Mouse (Mus musculus): Measurements from ENCODE around the gene A430078G23Rik.
"Not testable (repeated sequence)": the region's sequence is repeated elsewhere in the genome, so short reads cannot be mapped to it uniquely, and the experiment has no call there.

Gene A430078G23Rik

DNA sequence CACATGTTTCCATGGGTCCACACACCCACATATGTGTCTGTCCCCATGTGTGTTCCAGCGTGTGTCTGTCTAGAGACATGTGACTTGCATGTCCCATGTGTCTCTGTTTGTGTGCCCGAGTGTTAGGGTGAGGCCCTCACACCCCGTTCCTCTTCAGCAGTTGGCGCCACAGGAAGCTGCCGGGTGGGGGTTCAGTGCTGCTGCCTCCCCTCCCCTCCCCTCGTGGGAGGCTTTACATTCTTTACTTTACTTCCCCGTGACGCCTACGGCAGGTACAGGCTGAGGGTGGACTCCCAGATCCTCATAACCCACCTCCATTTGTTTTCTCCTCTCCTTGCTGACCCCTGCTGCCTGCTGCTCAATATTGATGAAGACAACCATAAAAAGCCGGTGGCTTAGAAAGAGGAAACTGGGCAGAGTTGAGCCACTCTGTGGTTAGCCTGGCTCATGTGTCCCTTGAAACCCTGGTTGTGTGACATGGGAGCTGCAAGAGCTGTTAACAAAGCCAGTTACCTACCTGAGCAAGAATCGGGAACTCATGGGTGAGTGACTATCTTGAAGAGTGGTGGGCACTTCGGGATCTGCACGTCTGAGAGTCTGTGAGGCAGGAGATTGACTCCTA, at the start of gene A430078G23Rik:
A430078G23Rik (plus strand) TSS at position 227 of the 622 bp plus-strand sequence.
- DNase-seq (ENCODE audit: low spot score in 2 of 2) = peak; percentile 87 to 92

- peak in 1 of 2 experiments; percentile 27 for DNase-seq (ENCODE audit: low spot score in 2 of 2)
Observed at GRCm38 (mm10) chr8:3308205-3308800, 44.9 kb upstream of the A430078G23Rik start.

DNA sequence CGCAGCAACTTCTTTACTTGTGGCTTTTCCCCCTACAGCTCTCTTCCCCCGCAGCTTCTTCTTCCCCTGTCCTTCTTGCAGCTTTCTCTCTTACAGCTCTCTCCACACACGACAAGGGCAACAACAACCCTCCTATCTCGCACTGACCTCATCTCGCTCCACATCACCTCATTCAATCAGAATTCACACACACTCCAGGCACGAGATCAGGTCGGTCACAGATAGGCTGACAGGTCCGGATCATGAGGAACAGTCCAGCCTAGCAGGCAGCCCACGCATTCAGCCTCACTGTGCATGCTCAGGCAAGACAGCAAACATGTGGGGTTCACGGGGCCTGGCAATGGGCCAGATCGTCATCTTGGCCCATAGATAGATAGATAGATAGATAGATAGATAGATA, 43.6 kb upstream of the A430078G23Rik start:
- no peak for DNase-seq (ENCODE audit: low spot score in 2 of 2)

DNA sequence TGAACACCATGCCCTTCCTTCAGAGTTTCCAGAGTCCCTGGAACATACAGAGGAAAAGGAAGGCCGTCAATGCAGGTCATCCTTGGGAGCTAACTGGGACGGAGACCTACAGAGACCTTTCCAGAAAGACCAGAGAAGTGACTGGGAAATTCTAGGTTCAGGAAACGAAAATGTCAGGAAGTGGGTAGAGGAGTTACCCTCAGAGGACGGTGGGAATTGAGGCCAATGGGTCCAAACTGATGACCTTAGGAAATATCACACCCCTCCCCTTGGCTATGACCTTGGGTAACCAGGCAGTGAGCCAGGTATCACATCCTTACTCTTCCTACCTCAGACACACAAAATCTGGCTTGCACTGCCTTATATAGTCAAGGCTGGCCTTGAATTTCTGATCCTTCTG, 41.7 kb upstream of the A430078G23Rik start:
- DNase-seq (ENCODE audit: low spot score in 2 of 2) = no peak

- DNase-seq (ENCODE audit: low spot score in 2 of 2) = not testable (repeated sequence)
Observed at GRCm38 (mm10) chr8:3313417-3313816, 39.8 kb upstream of the A430078G23Rik start.

GRCm38 (mm10) chr8:3313843-3314242, 39.4 kb upstream of the A430078G23Rik start:
- DNase-seq (ENCODE audit: low spot score in 2 of 2) = no peak

GRCm38 (mm10) chr8:3314345-3314744, 38.9 kb upstream of the A430078G23Rik start:
- DNase-seq (ENCODE audit: low spot score in 2 of 2) = no peak

DNA sequence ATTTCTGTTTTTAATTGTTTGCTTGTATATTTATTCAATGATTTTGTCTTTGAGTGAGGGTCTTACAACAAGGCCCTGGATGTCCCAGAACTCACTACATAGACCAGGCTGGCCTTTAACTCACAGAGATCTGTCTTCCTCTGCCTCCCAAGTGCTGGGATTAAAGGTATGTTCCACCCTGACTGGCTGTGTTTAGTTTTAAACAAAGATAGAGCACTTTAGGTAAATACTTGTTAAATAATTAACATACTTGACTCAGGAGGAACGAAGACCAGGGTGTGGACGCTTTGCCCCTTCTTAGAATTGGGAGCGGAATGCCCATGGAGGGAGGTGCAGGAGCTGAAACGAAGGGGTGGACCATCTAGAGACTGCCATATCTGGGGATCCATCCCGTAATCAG, 36.6 kb upstream of the A430078G23Rik start:
- DNase-seq (ENCODE audit: low spot score in 2 of 2) = no peak

GRCm38 (mm10) chr8:3319267-3319666, 33.9 kb upstream of the A430078G23Rik start:
- not testable (repeated sequence) for DNase-seq (ENCODE audit: low spot score in 2 of 2)

DNA sequence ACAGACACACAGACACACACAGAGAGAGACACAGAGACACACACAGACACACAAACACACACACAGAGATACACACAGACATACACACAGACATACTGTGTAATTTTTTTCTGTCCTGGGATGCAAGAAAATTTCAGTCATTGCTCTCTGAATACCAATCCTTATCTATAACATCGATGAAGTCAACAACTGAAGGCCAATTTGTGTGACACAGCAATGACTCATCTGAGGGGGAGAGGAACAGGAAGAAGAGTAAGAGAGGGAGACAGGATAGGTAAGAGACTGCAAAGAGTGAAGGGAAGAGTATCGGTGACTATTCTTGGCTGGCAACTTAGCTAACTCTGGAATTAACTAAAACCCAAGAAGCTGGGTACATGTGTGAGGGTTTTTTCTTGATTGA, 29.0 kb upstream of the A430078G23Rik start:
- no peak for DNase-seq (ENCODE audit: low spot score in 2 of 2)

DNA sequence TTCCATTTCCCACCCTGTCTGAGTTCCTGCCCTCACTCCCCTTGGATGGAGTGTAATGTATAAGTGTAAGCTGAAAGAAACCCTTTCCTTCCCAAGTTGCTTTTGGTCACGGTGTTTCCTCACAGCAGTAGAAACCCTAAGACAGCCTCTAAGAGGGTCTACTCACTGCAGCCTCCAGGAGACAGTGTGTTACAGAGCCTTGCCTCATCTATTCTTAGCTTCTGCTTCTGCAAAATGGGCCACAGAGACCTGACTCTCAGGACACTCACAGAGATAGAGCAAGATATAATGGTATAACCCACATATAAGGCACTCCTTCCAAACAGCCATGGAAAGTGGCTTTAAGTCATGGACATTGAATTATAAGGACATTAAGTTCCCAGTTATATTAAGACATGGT, 26.2 kb upstream of the A430078G23Rik start:
- no peak for DNase-seq (ENCODE audit: low spot score in 2 of 2)

DNA sequence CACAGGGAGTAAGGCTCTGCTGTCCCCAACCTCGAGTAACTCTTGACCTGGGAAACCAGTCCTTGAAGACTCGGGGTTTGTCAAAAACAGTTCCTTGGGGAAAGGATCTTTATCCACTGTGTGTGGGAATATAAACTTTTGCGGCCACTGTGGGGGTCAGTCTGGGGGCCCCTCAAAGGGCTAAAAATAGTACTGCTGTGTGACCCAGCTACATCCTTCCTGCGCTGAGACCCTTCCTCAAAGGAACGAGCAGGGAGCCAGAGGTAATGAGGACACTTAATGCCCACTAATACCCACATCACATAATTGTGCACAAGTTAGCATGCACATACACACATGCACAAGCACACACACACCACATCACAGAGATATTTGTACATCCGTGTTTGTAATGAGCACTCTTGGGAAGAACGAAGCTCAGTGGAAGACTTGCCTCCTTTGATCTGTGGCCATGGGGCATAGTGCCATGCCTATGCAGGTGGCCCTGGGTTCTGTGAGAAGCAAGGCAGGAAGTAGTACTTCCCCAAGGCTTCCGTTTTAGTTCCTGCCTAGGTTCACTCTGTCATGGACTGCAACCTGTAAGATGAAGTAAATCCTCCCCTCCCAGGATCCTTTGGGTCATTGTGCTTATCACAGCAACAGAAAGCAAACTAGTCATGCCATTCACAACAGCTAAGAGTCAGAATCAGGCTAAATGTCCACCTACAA, 25.5 kb upstream of the A430078G23Rik start:
- peak; percentile 64 for DNase-seq (ENCODE audit: low spot score in 2 of 2)

GRCm38 (mm10) chr8:3330662-3331061, 22.6 kb upstream of the A430078G23Rik start:
- DNase-seq (ENCODE audit: low spot score in 2 of 2) = peak; percentile 13 to 38

- no peak for DNase-seq (ENCODE audit: low spot score in 2 of 2)
Observed at GRCm38 (mm10) chr8:3331692-3332091, 21.5 kb upstream of the A430078G23Rik start.

DNA sequence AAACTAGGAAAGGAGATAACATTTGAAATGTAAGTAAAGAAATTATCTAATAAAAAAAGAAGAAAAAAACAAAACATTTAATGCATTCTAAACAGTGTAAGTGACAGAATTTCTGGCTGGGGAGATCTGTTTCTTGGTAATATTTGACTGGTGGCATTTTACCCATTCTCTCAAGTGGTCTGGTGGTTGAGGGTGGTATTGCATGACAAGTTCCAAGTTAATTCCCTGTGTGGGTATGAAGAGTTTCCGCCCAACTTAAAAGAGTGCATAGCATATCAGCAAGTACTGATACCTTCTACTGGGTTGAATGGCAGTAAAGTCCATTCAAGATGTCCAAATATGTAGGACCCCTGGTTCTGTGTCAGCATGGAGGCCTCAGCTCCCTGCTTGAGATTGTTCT, 17.3 kb upstream of the A430078G23Rik start:
- no peak for DNase-seq (ENCODE audit: low spot score in 2 of 2)

DNA sequence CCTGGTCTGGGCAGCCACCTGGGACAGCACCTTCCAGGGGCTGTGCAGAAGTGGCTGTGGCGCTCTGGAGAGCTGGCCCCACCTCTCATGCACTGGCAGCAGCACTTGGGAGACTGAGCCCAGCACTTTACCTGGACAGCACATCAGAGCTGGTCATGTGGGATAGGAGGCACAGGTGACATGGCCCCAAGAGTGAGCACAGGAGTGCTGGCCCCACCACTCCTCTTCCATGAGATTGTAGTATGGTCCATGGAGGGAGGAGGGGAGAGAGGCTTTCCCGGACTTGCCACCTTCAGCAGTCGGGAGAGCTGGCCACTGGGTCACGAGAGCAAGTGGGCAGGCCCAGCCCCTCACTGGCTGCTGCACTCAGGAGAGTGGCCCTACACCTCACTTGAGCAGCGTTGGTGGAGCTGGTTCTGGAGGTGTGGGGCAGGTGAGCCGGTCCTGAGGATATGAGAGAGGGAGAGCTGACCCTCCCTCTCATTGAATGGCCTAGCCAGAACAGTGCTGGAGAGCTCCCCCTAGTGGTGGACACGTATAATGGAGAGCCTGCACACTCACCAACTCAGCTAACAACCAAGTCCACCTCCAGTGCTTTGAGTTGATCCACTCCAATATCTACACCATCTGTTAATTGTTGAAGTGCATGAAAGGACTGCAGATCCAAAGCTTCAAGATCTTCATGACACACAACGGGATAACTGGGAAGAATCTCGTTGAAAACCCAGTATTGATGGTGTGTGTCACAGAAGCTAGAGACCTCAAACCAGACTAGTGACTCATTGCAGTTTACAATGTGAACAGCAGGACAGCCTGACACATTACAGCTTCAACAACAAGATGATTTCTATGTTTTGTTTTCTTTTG, 16.3 kb upstream of the A430078G23Rik start:
- peak; percentile 48 to 52 for DNase-seq (ENCODE audit: low spot score in 2 of 2)

- DNase-seq (ENCODE audit: low spot score in 2 of 2) = not testable (repeated sequence)
Observed at GRCm38 (mm10) chr8:3337525-3337824, 15.7 kb upstream of the A430078G23Rik start.

GRCm38 (mm10) chr8:3337971-3338370, 15.2 kb upstream of the A430078G23Rik start:
- no peak for DNase-seq (ENCODE audit: low spot score in 2 of 2)

DNA sequence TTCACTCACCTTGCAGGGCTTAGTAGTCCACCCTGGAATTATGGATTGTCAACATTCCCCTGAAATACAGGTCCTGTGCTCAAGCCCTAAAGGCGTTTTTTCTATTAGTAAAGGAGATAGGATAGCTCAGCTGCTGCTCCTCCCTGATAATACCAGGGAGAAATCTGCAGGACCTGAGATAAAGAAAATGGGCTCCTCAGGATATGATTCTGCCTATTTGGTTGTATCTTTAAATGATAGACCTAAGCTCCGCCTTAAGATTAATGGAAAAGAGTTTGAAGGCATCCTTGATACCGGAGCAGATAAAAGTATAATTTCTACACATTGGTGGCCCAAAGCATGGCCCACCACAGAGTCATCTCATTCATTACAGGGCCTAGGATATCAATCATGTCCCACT, 12.5 kb upstream of the A430078G23Rik start:
- not testable (repeated sequence) for DNase-seq (ENCODE audit: low spot score in 2 of 2)

DNA sequence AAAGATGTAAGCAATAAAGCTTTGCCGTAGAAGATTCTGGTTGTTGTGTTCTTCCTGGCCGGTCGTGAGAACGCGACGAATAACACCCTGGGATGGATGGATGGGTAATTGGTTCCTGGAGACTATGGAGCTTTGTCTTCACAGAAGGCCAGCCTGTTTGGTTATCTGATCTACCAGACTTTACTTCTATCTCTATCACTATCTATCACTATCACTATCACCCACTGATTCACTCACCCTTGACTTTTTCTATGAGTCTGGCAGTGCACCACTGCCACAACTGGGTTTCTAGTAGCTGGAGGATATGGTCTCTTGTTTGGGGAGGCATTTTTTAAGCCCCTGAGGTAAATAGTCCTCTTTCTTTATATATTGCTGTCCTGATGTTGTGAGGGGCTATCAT, 7.9 kb upstream of the A430078G23Rik start:
- no peak for DNase-seq (ENCODE audit: low spot score in 2 of 2)

- no peak for DNase-seq (ENCODE audit: low spot score in 2 of 2)
Observed at GRCm38 (mm10) chr8:3346691-3347413, 6.4 kb upstream of the A430078G23Rik start.
